Mouse (Mus musculus) midbrain, embryonic 11.5 days (tissue): ENCODE results near the gene Gpr160. TPM values are rescaled to one million over a fixed set of nuclear protein-coding genes. Genes with fewer than 3 reads are reported as not detected.

Experiments used
- ATAC-seq: fragments of 200-750 bp; cut with Nextera tagmentation; 2 replicates; pipeline ENCODE4 v1.8.0; 2017; ENCODE audit warnings: moderate TSS enrichment, moderate library complexity; ENCODE audit not compliant: low FRiP score
- DNase-seq: peaks from one replicate; pipeline ENCODE4 v3.0.0; 2015; ENCODE audit warnings: low spot score; ENCODE audit errors: missing footprints
- H3K27ac ChIP-seq: fragments of 300-500 bp; sonication (generic); 2 replicates; pipeline ENCODE4 v1.5.1; 2014; ENCODE audit warnings: low read depth, low read length
- H3K27me3 ChIP-seq: fragments of 300-500 bp; sonication (generic); 2 replicates; pipeline ENCODE4 v1.6.1; 2014; ENCODE audit warnings: mild to moderate bottlenecking, low read length, moderate library complexity, mixed read lengths; ENCODE audit not compliant: control insufficient read depth, insufficient read depth
- H3K36me3 ChIP-seq: fragments of 300-500 bp; sonication (generic); 2 replicates; pipeline ENCODE4 v1.6.1; 2014; ENCODE audit warnings: mild to moderate bottlenecking, low read length, moderate library complexity, mixed read lengths; ENCODE audit not compliant: control insufficient read depth, insufficient read depth
- H3K4me1 ChIP-seq: fragments of 300-500 bp; sonication (generic); 2 replicates; pipeline ENCODE4 v1.6.1; 2014; ENCODE audit warnings: low read length; ENCODE audit not compliant: control insufficient read depth, insufficient read depth
- H3K4me2 ChIP-seq: fragments of 300-500 bp; sonication (generic); 2 replicates; pipeline ENCODE4 v1.6.1; 2014; ENCODE audit warnings: mild to moderate bottlenecking, moderate library complexity
- H3K4me3 ChIP-seq: fragments of 300-500 bp; sonication (generic); 2 replicates; pipeline ENCODE4 v1.5.1; 2014; ENCODE audit warnings: low read depth, low read length
- H3K9ac ChIP-seq: fragments of 300-500 bp; sonication (generic); 2 replicates; pipeline ENCODE4 v1.6.1; 2014; ENCODE audit warnings: low read length
- H3K9me3 ChIP-seq: fragments of 300-500 bp; sonication (generic); 2 replicates; pipeline ENCODE4 v1.6.1; 2016; ENCODE audit warnings: low read length; ENCODE audit not compliant: control insufficient read depth
- WGBS: fragments of 180-500 bp; shearing (Covaris S2); extraction: QIAGEN DNeasy Blood & Tissue Kit; methylation state at CpG from one replicate; pipeline ENCODE4 v1.1.7; 2014; 5-methylcytosine and 5-hydroxymethylcytosine counted together
- polyA plus RNA-seq: library from polyadenylated mRNA; unstranded; fragments of >200 nt; fragmentation: Nextera tagmentation; extraction: Ambion mirVana; gene quantifications from 2 replicates; pipeline ENCODE4 v1.2.1, GENCODE M21; 2014

Gene Gpr160
- polyA plus RNA-seq, 1 experiment from 2014 or later, result 1.1 TPM

GRCm38 (mm10) chr3:30876709-30877108 is 21.0 kb downstream of the Gpr160 start:
- H3K27ac ChIP-seq, result no peak overlapping the region
- no peak overlapping the region for H3K4me3 ChIP-seq
- H3K9ac ChIP-seq, result no peak overlapping the region
- no peaks in the 10 kb centered on the region for H3K9me3 ChIP-seq
- no peaks in the 10 kb centered on the region for H3K36me3 ChIP-seq
- H3K4me1 ChIP-seq, result no peaks in the 10 kb centered on the region
- no peak for DNase-seq
- no peaks in the 10 kb centered on the region for H3K27me3 ChIP-seq
- no peak overlapping the region for H3K4me2 ChIP-seq
- ATAC-seq, result no peak
- whole genome bisulfite sequencing, result 92% methylated on average over 6 of the region's 6 CpGs

GRCm38 (mm10) chr3:30887449-30887848 is 31.7 kb downstream of the Gpr160 start:
- WGBS, result 87% methylated on average over 3 of the region's 3 CpGs
- Histone ChIP-seq H3K4me2 (no peak overlapping the region), H3K9ac (no peak overlapping the region), H3K9me3 (no peaks in the 10 kb centered on the region), H3K27ac (no peak overlapping the region), H3K36me3 (no peaks in the 10 kb centered on the region), H3K4me3 (no peak overlapping the region), H3K4me1 (0 out of 2 replicates have a peak, but pooled peaks cover 4% of the 10 kb centered on the region), H3K27me3 (no peaks in the 10 kb centered on the region)
- ATAC-seq (no peak), DNase-seq (no peak)

GRCm38 (mm10) chr3:30889014-30889413 is 33.3 kb downstream of the Gpr160 start:
- Histone ChIP-seq H3K4me2 (no peak overlapping the region), H3K9me3 (no peaks in the 10 kb centered on the region), H3K27ac (no peak overlapping the region), H3K4me3 (no peak overlapping the region), H3K36me3 (no peaks in the 10 kb centered on the region), H3K4me1 (0 out of 2 replicates have a peak, but pooled peaks cover 4% of the 10 kb centered on the region), H3K27me3 (no peaks in the 10 kb centered on the region), H3K9ac (no peak overlapping the region)
- no peak for DNase-seq
- no peak for ATAC-seq
- WGBS, result 27% methylated on average over 1 of the region's 1 CpGs

GRCm38 (mm10) chr3:30896721-30897120 is 41.0 kb downstream of the Gpr160 start:
- Histone ChIP-seq H3K36me3 (0 out of 2 replicates have a peak, but pooled peaks cover 2% of the 10 kb centered on the region), H3K4me3 (no peak overlapping the region), H3K4me2 (no peak overlapping the region), H3K4me1 (no peaks in the 10 kb centered on the region), H3K9me3 (no peaks in the 10 kb centered on the region), H3K9ac (no peak overlapping the region), H3K27me3 (no peaks in the 10 kb centered on the region), H3K27ac (no peak overlapping the region)
- ATAC-seq (no peak), DNase-seq (no peak)
- 97% methylated on average over 5 of the region's 5 CpGs for WGBS

GRCm38 (mm10) chr3:30899407-30899806 is 43.7 kb downstream of the Gpr160 start:
- H3K4me1 ChIP-seq, result no peaks in the 10 kb centered on the region
- H3K4me3 ChIP-seq, result no peak overlapping the region
- H3K9ac ChIP-seq, result no peak overlapping the region
- ATAC-seq (no peak), DNase-seq (no peak)
- H3K9me3 ChIP-seq, result no peaks in the 10 kb centered on the region
- H3K4me2 ChIP-seq, result no peak overlapping the region
- no peaks in the 10 kb centered on the region for H3K27me3 ChIP-seq
- WGBS, result 94% methylated on average over 8 of the region's 8 CpGs
- H3K27ac ChIP-seq, result no peak overlapping the region
- 0 out of 2 replicates have a peak, but pooled peaks cover 2% of the 10 kb centered on the region for H3K36me3 ChIP-seq

- H3K36me3 ChIP-seq, result no peaks in the 10 kb centered on the region
- no peaks in the 10 kb centered on the region for H3K9me3 ChIP-seq
- 93% methylated on average over 1 of the region's 1 CpGs for WGBS
- no peaks in the 10 kb centered on the region for H3K27me3 ChIP-seq
- no peak overlapping the region for H3K27ac ChIP-seq
- H3K4me1 ChIP-seq, result no peaks in the 10 kb centered on the region
- no peak overlapping the region for H3K4me2 ChIP-seq
- no peak overlapping the region for H3K4me3 ChIP-seq
- ATAC-seq (no peak), DNase-seq (no peak)
- no peak overlapping the region for H3K9ac ChIP-seq
Observed at GRCm38 (mm10) chr3:30904658-30905057, 48.9 kb downstream of the Gpr160 start.

- Histone ChIP-seq H3K36me3 (peaks cover 7% of the 10 kb centered on the region; the same call in 1 of the 2 replicates), H3K9ac (no peak overlapping the region)
- WGBS, result 87% methylated on average over 4 of the region's 4 CpGs
Observed at GRCm38 (mm10) chr3:30917160-30917559, 61.4 kb downstream of the Gpr160 start.

GRCm38 (mm10) chr3:30927664-30928063 is 71.9 kb downstream of the Gpr160 start:
- H3K4me3 ChIP-seq, result no peak overlapping the region
- DNase-seq (no peak), ATAC-seq (no peak)
- no peaks in the 10 kb centered on the region for H3K4me1 ChIP-seq
- no peak overlapping the region for H3K9ac ChIP-seq
- H3K9me3 ChIP-seq, result no peaks in the 10 kb centered on the region
- H3K27ac ChIP-seq, result no peak overlapping the region
- WGBS, result 91% methylated on average over 3 of the region's 3 CpGs
- H3K4me2 ChIP-seq, result no peak overlapping the region
- no peaks in the 10 kb centered on the region for H3K36me3 ChIP-seq
- H3K27me3 ChIP-seq, result no peaks in the 10 kb centered on the region

More at GRCm38 (mm10) chr3:30917160-30917559, 61.4 kb downstream of the Gpr160 start:
- H3K27me3 ChIP-seq, result no peaks in the 10 kb centered on the region
- no peak overlapping the region for H3K27ac ChIP-seq
- H3K4me3 ChIP-seq, result no peak overlapping the region
- H3K9me3 ChIP-seq, result no peaks in the 10 kb centered on the region
- ATAC-seq, result no peak
- DNase-seq, result no peak
- H3K4me1 ChIP-seq, result no peaks in the 10 kb centered on the region
- H3K4me2 ChIP-seq, result no peak overlapping the region

- Histone ChIP-seq H3K27me3 (no peaks in the 10 kb centered on the region), H3K4me2 (no peak overlapping the region), H3K9ac (no peak overlapping the region), H3K36me3 (no peaks in the 10 kb centered on the region), H3K4me1 (no peaks in the 10 kb centered on the region), H3K27ac (no peak overlapping the region), H3K4me3 (no peak overlapping the region), H3K9me3 (no peaks in the 10 kb centered on the region)
- 22% methylated on average over 3 of the region's 3 CpGs for WGBS
- ATAC-seq, result no peak
- DNase-seq, result no peak
Observed at GRCm38 (mm10) chr3:30929828-30930227, 74.1 kb downstream of the Gpr160 start.
